Mouse (Mus musculus): ENCODE measurements around the gene Dennd6b. TPM values are rescaled to one million over a fixed set of nuclear protein-coding genes. Genes with fewer than 3 reads are reported as not detected.
A peak's percentile ranks its signal among the peaks of the same experiment; 100 is the strongest.

Dennd6b gene
- total and polyA plus RNA-seq, 2 experiments from 2014 or later, result 60.1 to 79.9 TPM

GRCm38 (mm10) chr15:89182328-89182741, 14.0 kb downstream of the Dennd6b start:
- Histone ChIP-seq H3K4me2 (ENCODE audit: low read depth, low read length) (peak overlapping the region; percentile 96; the same call in 1 of the 2 replicates), H3K4me1 (ENCODE audit: insufficient read depth, low read length) (peaks cover 27% of the 10 kb centered on the region), H3K9ac (replicated peaks; ENCODE audit: low read length) (no peak overlapping the region), H3K4me3 (ENCODE audit: low read length) (no peak overlapping the region), H3K9me3 (ENCODE audit: low read length) (no peaks in the 10 kb centered on the region), H3K27me3 (ENCODE audit: insufficient read depth, low read length) (no peaks in the 10 kb centered on the region), H3K27ac (peak overlapping the region; percentile 94), H3K36me3 (ENCODE audit: insufficient read depth, low read length) (0 out of 2 replicates have a peak, but pooled peaks cover 9% of the 10 kb centered on the region)
- DNase-seq (ENCODE audit: low spot score) (peak; percentile 58), ATAC-seq (no peak)
- 22% methylated on average over 6 of the region's 6 CpGs for WGBS
- TF ChIP-seq CTCF (IDR thresholded peaks at IDR 0.05; ENCODE audit: low read depth), result peak; percentile 31; the same call in 1 of the 2 replicates

- Histone ChIP-seq H3K36me3 (ENCODE audit: insufficient read depth, low read length) (0 out of 2 replicates have a peak, but pooled peaks cover 7% of the 10 kb centered on the region), H3K4me3 (ENCODE audit: low read length) (peak overlapping the region; percentile 78), H3K9ac (replicated peaks; ENCODE audit: low read length) (peak overlapping the region; percentile 94; the same call in 1 of the 2 replicates), H3K27me3 (ENCODE audit: insufficient read depth, low read length) (no peaks in the 10 kb centered on the region), H3K4me1 (ENCODE audit: insufficient read depth, low read length) (peaks cover 33% of the 10 kb centered on the region), H3K4me2 (ENCODE audit: low read depth, low read length) (peak overlapping the region; percentile 96), H3K27ac (peak overlapping the region; percentile 94), H3K9me3 (ENCODE audit: low read length) (no peaks in the 10 kb centered on the region)
- peak; percentile 50 for TF ChIP-seq CTCF (IDR thresholded peaks at IDR 0.05; ENCODE audit: low read depth)
- ATAC-seq (no peak), DNase-seq (ENCODE audit: low spot score) (no peak)
- 72% methylated on average over 10 of the region's 10 CpGs for WGBS
These were observed 14.6 kb downstream of the Dennd6b start for GRCm38 (mm10) chr15:89181561-89182270.

GRCm38 (mm10) chr15:89180571-89181229, 15.6 kb downstream of the Dennd6b start, which contains the start of gene Plxnb2:
Gene Plxnb2 (minus strand): TSS chr15:89180788.
- Histone ChIP-seq H3K4me2 (ENCODE audit: low read depth, low read length) (peak within 1 kb of the TSS; percentile 96), H3K9me3 (ENCODE audit: low read length) (no peaks in the 10 kb centered on the region), H3K4me3 (ENCODE audit: low read length) (peak within 1 kb of the TSS; percentile 78), H3K9ac (replicated peaks; ENCODE audit: low read length) (peak within 1 kb of the TSS; percentile 94), H3K27ac (peak within 1 kb of the TSS; percentile 94), H3K36me3 (ENCODE audit: insufficient read depth, low read length) (0 out of 2 replicates have a peak, but pooled peaks cover 5% of the 10 kb centered on the region), H3K4me1 (ENCODE audit: insufficient read depth, low read length) (peaks cover 35% of the 10 kb centered on the region), H3K27me3 (ENCODE audit: insufficient read depth, low read length) (no peaks in the 10 kb centered on the region)
- DNase-seq (ENCODE audit: low spot score) (peak; percentile 94), ATAC-seq (peak; percentile 89)
- no peak for TF ChIP-seq CTCF (IDR thresholded peaks at IDR 0.05; ENCODE audit: low read depth)
- under 1% methylated on average over 61 of the region's 72 CpGs for WGBS

- no peak for DNase-seq (ENCODE audit: low spot score)
- Histone ChIP-seq H3K9me3 (ENCODE audit: low read length) (no peaks in the 10 kb centered on the region), H3K36me3 (ENCODE audit: insufficient read depth, low read length) (no peaks in the 10 kb centered on the region), H3K9ac (replicated peaks; ENCODE audit: low read length) (peak overlapping the region; percentile 94), H3K27ac (peak overlapping the region; percentile 94), H3K27me3 (ENCODE audit: insufficient read depth, low read length) (no peaks in the 10 kb centered on the region), H3K4me3 (ENCODE audit: low read length) (peak overlapping the region; percentile 78), H3K4me1 (ENCODE audit: insufficient read depth, low read length) (peaks cover 35% of the 10 kb centered on the region), H3K4me2 (ENCODE audit: low read depth, low read length) (peak overlapping the region; percentile 96)
- WGBS, result under 1% methylated on average over 25 of the region's 26 CpGs
- no peak for ATAC-seq
- no peak for TF ChIP-seq CTCF (IDR thresholded peaks at IDR 0.05; ENCODE audit: low read depth)
These were observed 16.2 kb downstream of the Dennd6b start for GRCm38 (mm10) chr15:89180081-89180541.

- WGBS, result 2% methylated on average over 6 of the region's 6 CpGs
- peak overlapping the region; percentile 78 for H3K4me3 ChIP-seq (ENCODE audit: low read length)
- no peaks in the 10 kb centered on the region for H3K27me3 ChIP-seq (ENCODE audit: insufficient read depth, low read length)
- peak overlapping the region; percentile 94 for H3K9ac ChIP-seq (replicated peaks; ENCODE audit: low read length)
- no peaks in the 10 kb centered on the region for H3K9me3 ChIP-seq (ENCODE audit: low read length)
- ATAC-seq (no peak), DNase-seq (ENCODE audit: low spot score) (no peak)
- H3K4me2 ChIP-seq (ENCODE audit: low read depth, low read length), result peak overlapping the region; percentile 96
- peaks cover 35% of the 10 kb centered on the region for H3K4me1 ChIP-seq (ENCODE audit: insufficient read depth, low read length)
- no peak for TF ChIP-seq CTCF (IDR thresholded peaks at IDR 0.05; ENCODE audit: low read depth)
- peak overlapping the region; percentile 94 for H3K27ac ChIP-seq
- H3K36me3 ChIP-seq (ENCODE audit: insufficient read depth, low read length), result no peaks in the 10 kb centered on the region
These were observed 16.7 kb downstream of the Dennd6b start for GRCm38 (mm10) chr15:89179630-89179964.

- H3K9ac ChIP-seq (replicated peaks; ENCODE audit: low read length), result peak overlapping the region; percentile 94
- H3K27ac ChIP-seq, result peak overlapping the region; percentile 94
- TF ChIP-seq CTCF (IDR thresholded peaks at IDR 0.05; ENCODE audit: low read depth), result no peak
- no peaks in the 10 kb centered on the region for H3K9me3 ChIP-seq (ENCODE audit: low read length)
- DNase-seq (ENCODE audit: low spot score), result peak; percentile 60
- ATAC-seq, result no peak
- H3K27me3 ChIP-seq (ENCODE audit: insufficient read depth, low read length), result no peaks in the 10 kb centered on the region
- WGBS, result 2% methylated on average over 16 of the region's 16 CpGs
- H3K36me3 ChIP-seq (ENCODE audit: insufficient read depth, low read length), result no peaks in the 10 kb centered on the region
- peaks cover 35% of the 10 kb centered on the region for H3K4me1 ChIP-seq (ENCODE audit: insufficient read depth, low read length)
- peak overlapping the region; percentile 78 for H3K4me3 ChIP-seq (ENCODE audit: low read length)
- H3K4me2 ChIP-seq (ENCODE audit: low read depth, low read length), result peak overlapping the region; percentile 96
These were observed 17.2 kb downstream of the Dennd6b start for GRCm38 (mm10) chr15:89178954-89179629.
